Mouse (Mus musculus): Measurements from ENCODE around the gene Asf1b.
"Not testable (repeated sequence)": the region's sequence is repeated elsewhere in the genome, so short reads cannot be mapped to it uniquely, and the experiment has no call there.

Asf1b gene

GRCm38 (mm10) chr8:83996567-83997505, 41.5 kb downstream of the Asf1b start:
- peak; percentile 75 for DNase-seq

GRCm38 (mm10) chr8:83997511-83998141, 42.3 kb downstream of the Asf1b start, which contains the start of gene Samd1:
Gene Samd1, plus strand, starts transcription at chr8:83997672.
- peak; percentile 53 for DNase-seq

- peak; percentile 57 for DNase-seq
Observed at GRCm38 (mm10) chr8:83998231-83999056, 43.1 kb downstream of the Asf1b start.

- no peak for DNase-seq
Observed at GRCm38 (mm10) chr8:83999057-83999705, 43.9 kb downstream of the Asf1b start.

- no peak for DNase-seq
Observed at GRCm38 (mm10) chr8:83999825-84000224, 44.5 kb downstream of the Asf1b start.

GRCm38 (mm10) chr8:84001281-84002000, 46.1 kb downstream of the Asf1b start, which contains the start of gene 1700067K01Rik:
Gene 1700067K01Rik, plus strand, starts transcription at chr8:84001502.
- no peak for DNase-seq

GRCm38 (mm10) chr8:84002957-84003611, 47.8 kb downstream of the Asf1b start:
- DNase-seq: no peak

- DNase-seq: no peak
Observed at GRCm38 (mm10) chr8:84003612-84004246, 48.4 kb downstream of the Asf1b start.

- DNase-seq: peak; percentile 92
Observed at GRCm38 (mm10) chr8:84004533-84005201, 49.4 kb downstream of the Asf1b start.

GRCm38 (mm10) chr8:84005502-84005901, 50.2 kb downstream of the Asf1b start:
- not testable (repeated sequence) for DNase-seq

GRCm38 (mm10) chr8:84008362-84008761, 53.1 kb downstream of the Asf1b start:
- no peak for DNase-seq

GRCm38 (mm10) chr8:84009876-84010275, 54.6 kb downstream of the Asf1b start:
- DNase-seq: peak; percentile 88

GRCm38 (mm10) chr8:84010625-84011611, 55.6 kb downstream of the Asf1b start:
- DNase-seq: peak; percentile 69

- DNase-seq: no peak
Observed at GRCm38 (mm10) chr8:84011705-84012498, 56.6 kb downstream of the Asf1b start, which contains the start of gene 2210011C24Rik. Gene 2210011C24Rik, minus strand, starts transcription at chr8:84012171.

- DNase-seq: no peak
Observed at GRCm38 (mm10) chr8:84012499-84013165, 57.3 kb downstream of the Asf1b start.

GRCm38 (mm10) chr8:84015833-84016232, 60.5 kb downstream of the Asf1b start:
- DNase-seq: no peak

GRCm38 (mm10) chr8:84019738-84020137, 64.4 kb downstream of the Asf1b start:
- DNase-seq: no peak
